Mouse (Mus musculus) lung, postnatal 0 days (tissue): ENCODE measurements at regions not wholly inside any gene's neighbourhood (a gene's known extent, or its start where the extent isn't known, plus 50 kb on each side); places are given as distances from the start of the nearest gene placed in this dataset.

Experiments
- ATAC-seq: fragments of 200-750 bp; cut with Nextera tagmentation; 2 replicates; pipeline ENCODE4 v1.8.0; 2017; ENCODE audit warnings: moderate library complexity
- DNase-seq: peaks from one replicate; pipeline ENCODE4 v3.0.0-alpha.2; 2016; ENCODE audit warnings: low spot score
- H3K27ac ChIP-seq: fragments of 300-500 bp; sonication (generic); 2 replicates; pipeline ENCODE4 v1.5.1; 2014; ENCODE audit warnings: antibody characterized with exemption, mild to moderate bottlenecking, low read length, mixed read lengths
- H3K27me3 ChIP-seq: fragments of 300-500 bp; sonication (generic); replicated peaks from 2 replicates; pipeline ENCODE4 v1.6.1; 2014; ENCODE audit warnings: low read length, mixed read lengths; ENCODE audit not compliant: insufficient read depth
- H3K36me3 ChIP-seq: fragments of 300-500 bp; sonication (generic); 2 replicates; pipeline ENCODE4 v1.6.1; 2014; ENCODE audit warnings: low read length, mixed read lengths; ENCODE audit not compliant: insufficient read depth
- H3K4me1 ChIP-seq: fragments of 300-500 bp; sonication (generic); 2 replicates; pipeline ENCODE4 v1.6.1; 2014; ENCODE audit warnings: antibody characterized with exemption, low read depth, low read length, mixed read lengths; ENCODE audit not compliant: insufficient read depth
- H3K4me2 ChIP-seq: fragments of 300-500 bp; sonication (generic); replicated peaks from 2 replicates; pipeline ENCODE4 v1.6.1; 2014; ENCODE audit warnings: low read depth, mild to moderate bottlenecking, low read length, moderate library complexity, mixed read lengths
- H3K4me3 ChIP-seq: fragments of 300-500 bp; sonication (generic); 2 replicates; pipeline ENCODE4 v1.5.1; 2014; ENCODE audit warnings: low read depth, low read length
- H3K9ac ChIP-seq: fragments of 300-500 bp; sonication (generic); replicated peaks from 2 replicates; pipeline ENCODE4 v1.6.1; 2014; ENCODE audit warnings: low read depth, mild to moderate bottlenecking
- H3K9me3 ChIP-seq: fragments of 300-500 bp; sonication (generic); 2 replicates; pipeline ENCODE4 v1.6.1; 2016; ENCODE audit warnings: low read length, mixed read lengths
- CTCF ChIP-seq: IDR thresholded peaks from 2 replicates; pipeline ENCODE4 v1.5.1; 2016; ENCODE audit warnings: antibody characterized with exemption, mild to moderate bottlenecking
- EP300 ChIP-seq: IDR thresholded peaks from 2 replicates; pipeline ENCODE4 v1.6.1; 2016; ENCODE audit warnings: antibody characterized with exemption, mild to moderate bottlenecking, control low read depth
- WGBS: fragments of 180-500 bp; shearing (Covaris S2); extraction: QIAGEN DNeasy Blood & Tissue Kit; methylation state at CpG from one replicate; pipeline ENCODE4 v1.1.7; 2014; 5-methylcytosine and 5-hydroxymethylcytosine counted together

GRCm38 (mm10) chr12:26631111-26631794 lies 162.2 kb downstream of the Cmpk2 start:
- no peaks in the 10 kb centered on the region for H3K27me3 ChIP-seq
- DNase-seq: no peak
- TF ChIP-seq EP300 (no peak), CTCF (no peak)
- H3K9ac ChIP-seq: no peak overlapping the region
- 52% methylated on average over 4 of the region's 4 CpGs for WGBS
- H3K4me2 ChIP-seq: no peak overlapping the region
- no peak for ATAC-seq
- no peaks in the 10 kb centered on the region for H3K36me3 ChIP-seq
- no peaks in the 10 kb centered on the region for H3K9me3 ChIP-seq
- no peak overlapping the region for H3K4me3 ChIP-seq
- H3K4me1 ChIP-seq: no peaks in the 10 kb centered on the region
- H3K27ac ChIP-seq: no peak overlapping the region

- Histone ChIP-seq H3K36me3 (no peaks in the 10 kb centered on the region), H3K4me1 (no peaks in the 10 kb centered on the region), H3K27me3 (no peaks in the 10 kb centered on the region), H3K4me2 (no peak overlapping the region), H3K9me3 (no peaks in the 10 kb centered on the region), H3K4me3 (no peak overlapping the region), H3K9ac (no peak overlapping the region), H3K27ac (no peak overlapping the region)
- TF ChIP-seq EP300 (no peak), CTCF (no peak)
- ATAC-seq: no peak
- no peak for DNase-seq
- 60% methylated on average over 12 of the region's 12 CpGs for WGBS
These were observed 152.3 kb downstream of the Cmpk2 start for GRCm38 (mm10) chr12:26621135-26621932.

DNA sequence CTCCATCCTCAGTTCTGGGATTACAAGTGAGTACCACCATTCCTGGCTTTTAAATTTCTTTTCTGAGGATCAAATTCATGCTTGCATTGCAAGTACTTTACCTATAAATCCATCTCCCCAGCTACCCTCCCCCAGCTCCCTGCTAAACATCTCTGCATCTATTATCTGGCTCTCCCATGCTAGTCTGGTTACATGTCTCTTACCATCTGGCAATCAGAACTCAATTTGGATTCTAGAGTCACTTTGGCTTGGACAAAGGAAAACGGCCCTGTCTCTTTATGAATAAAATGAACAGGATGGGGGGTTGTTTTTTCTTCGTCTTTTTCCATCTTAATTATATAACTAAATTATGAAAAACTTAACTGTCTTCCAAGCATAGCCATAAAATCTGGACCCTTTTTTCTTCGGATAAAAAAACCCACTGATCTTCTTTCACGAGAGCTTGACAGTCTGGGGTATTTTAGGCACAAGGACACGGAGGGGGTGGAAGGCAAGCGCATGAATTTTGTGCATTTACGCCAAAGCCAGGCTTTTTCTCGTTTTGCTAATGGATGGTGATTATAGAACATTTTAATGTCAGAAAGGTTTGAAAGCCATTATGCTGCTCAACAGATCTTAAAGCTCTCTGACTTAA lies 151.6 kb downstream of the Cmpk2 start:
- no peaks in the 10 kb centered on the region for H3K4me1 ChIP-seq
- no peak overlapping the region for H3K4me3 ChIP-seq
- H3K27ac ChIP-seq: no peak overlapping the region
- H3K4me2 ChIP-seq: no peak overlapping the region
- H3K27me3 ChIP-seq: no peaks in the 10 kb centered on the region
- DNase-seq: no peak
- 69% methylated on average over 8 of the region's 8 CpGs for WGBS
- no peak overlapping the region for H3K9ac ChIP-seq
- TF ChIP-seq EP300: no peak
- no peak for TF ChIP-seq CTCF
- H3K9me3 ChIP-seq: no peaks in the 10 kb centered on the region
- H3K36me3 ChIP-seq: no peaks in the 10 kb centered on the region
- no peak for ATAC-seq

- Histone ChIP-seq H3K4me3 (no peak overlapping the region), H3K9ac (no peak overlapping the region), H3K4me1 (no peaks in the 10 kb centered on the region), H3K27me3 (no peaks in the 10 kb centered on the region), H3K4me2 (no peak overlapping the region), H3K36me3 (no peaks in the 10 kb centered on the region), H3K9me3 (no peaks in the 10 kb centered on the region), H3K27ac (no peak overlapping the region)
- TF ChIP-seq EP300 (no peak), CTCF (no peak)
- no peak for ATAC-seq
- DNase-seq: no peak
- 86% methylated on average over 3 of the region's 3 CpGs for WGBS
These were observed 149.0 kb downstream of the Cmpk2 start for GRCm38 (mm10) chr12:26617969-26618368.

DNA sequence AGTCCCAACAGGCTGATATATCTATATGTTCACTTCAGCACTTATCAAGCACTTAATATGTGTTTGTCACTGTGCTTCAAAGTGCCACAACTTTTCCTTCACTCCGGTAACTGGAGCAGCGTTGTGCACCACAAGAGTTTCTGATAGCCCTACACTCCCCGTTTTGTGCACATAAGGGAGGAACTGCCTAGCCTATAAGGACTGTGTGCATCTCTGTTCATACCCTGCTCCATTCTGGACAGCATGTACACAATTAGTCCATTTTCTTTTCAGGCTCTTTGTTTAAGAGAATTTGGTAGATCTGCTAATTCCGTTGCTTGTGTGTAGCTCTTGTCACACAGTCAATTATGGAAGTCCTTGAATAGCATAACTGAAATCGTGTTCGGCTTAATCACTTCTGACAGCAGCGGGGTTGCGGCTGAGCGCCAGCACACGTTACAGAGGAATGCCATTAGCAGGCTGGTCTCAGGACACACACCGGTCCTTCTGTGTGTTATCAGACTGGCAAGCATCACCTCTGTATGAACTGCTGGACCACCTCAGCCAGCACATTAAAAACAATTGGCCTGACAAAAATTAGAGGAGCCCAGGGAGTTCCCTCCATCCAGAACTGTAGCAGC lies 144.2 kb downstream of the Cmpk2 start:
- 69% methylated on average over 11 of the region's 11 CpGs for WGBS
- Histone ChIP-seq H3K36me3 (no peaks in the 10 kb centered on the region), H3K27ac (no peak overlapping the region), H3K9ac (no peak overlapping the region), H3K4me2 (no peak overlapping the region), H3K4me1 (no peaks in the 10 kb centered on the region), H3K9me3 (no peaks in the 10 kb centered on the region), H3K27me3 (no peaks in the 10 kb centered on the region), H3K4me3 (no peak overlapping the region)
- DNase-seq: no peak
- TF ChIP-seq EP300 (no peak), CTCF (no peak)
- ATAC-seq: no peak

- no peak for DNase-seq
- no peak overlapping the region for H3K9ac ChIP-seq
- H3K4me2 ChIP-seq: no peak overlapping the region
- TF ChIP-seq EP300: no peak
- TF ChIP-seq CTCF: no peak
- no peaks in the 10 kb centered on the region for H3K36me3 ChIP-seq
- H3K4me3 ChIP-seq: no peak overlapping the region
- no peaks in the 10 kb centered on the region for H3K27me3 ChIP-seq
- no peak overlapping the region for H3K27ac ChIP-seq
- no peaks in the 10 kb centered on the region for H3K4me1 ChIP-seq
- WGBS: 85% methylated on average over 3 of the region's 3 CpGs
- ATAC-seq: no peak
- H3K9me3 ChIP-seq: no peaks in the 10 kb centered on the region
These were observed 141.1 kb downstream of the Cmpk2 start for GRCm38 (mm10) chr12:26610079-26610478.
